Mouse (Mus musculus): ENCODE measurements around the gene Cfdp1. TPM values are rescaled to one million over a fixed set of nuclear protein-coding genes. Genes with fewer than 3 reads are reported as not detected.

The Cfdp1 gene
- polyA plus RNA-seq, 1 experiment = 94.5 TPM

DNA sequence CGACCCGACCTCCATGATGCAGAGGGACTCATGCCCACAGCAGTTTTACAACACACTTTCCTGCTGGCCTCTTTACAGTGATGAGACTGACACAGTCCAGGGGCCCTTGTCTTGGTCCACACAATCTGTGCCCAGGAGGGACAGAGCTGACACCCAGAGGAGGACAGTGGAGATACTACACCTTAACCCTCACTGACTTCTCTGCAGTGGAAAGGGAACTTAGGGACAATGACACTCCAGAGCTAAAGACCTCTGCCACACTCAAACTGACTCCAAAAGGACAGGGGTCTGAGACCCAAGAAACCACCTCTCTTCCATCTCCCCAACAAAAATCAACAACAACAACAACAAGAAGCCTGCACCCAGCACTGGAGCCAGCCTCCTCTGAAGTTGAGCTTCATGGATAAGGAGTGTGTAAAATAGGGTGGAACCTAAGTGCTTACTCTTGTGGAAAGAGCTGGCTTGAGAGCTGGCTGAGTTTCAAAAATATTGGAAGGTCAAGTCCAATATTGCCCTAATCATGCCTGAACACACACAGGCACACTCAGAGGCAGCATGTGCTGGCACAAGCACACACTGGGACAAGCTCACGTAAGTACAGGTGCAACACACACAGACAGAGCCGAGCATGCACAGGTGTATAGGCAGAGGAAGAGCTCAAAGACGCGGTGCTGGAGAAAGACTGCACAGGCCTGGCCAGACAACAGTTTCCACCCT, 119.7 kb downstream of the Cfdp1 start:
- H3K27me3 ChIP-seq (ENCODE audit: control insufficient read depth, insufficient read depth, low read length) = no peaks in the 10 kb centered on the region
- peak; percentile 15 to 21 for DNase-seq
- H3K4me1 ChIP-seq (ENCODE audit: control insufficient read depth, insufficient read depth, low read length) = peaks cover 74% of the 10 kb centered on the region
- WGBS = 13% methylated on average over 6 of the region's 6 CpGs
- no peak overlapping the region for H3K4me3 ChIP-seq (replicated peaks; ENCODE audit: insufficient read depth, low read depth, low read length)
- H3K27ac ChIP-seq (ENCODE audit: insufficient read depth, low read length) = peak overlapping the region; percentile 44; the same call in 1 of the 2 replicates
- TF ChIP-seq CTCF (IDR thresholded peaks at IDR 0.05; ENCODE audit: borderline replicate concordance, insufficient read depth, low read depth, low read length) = no peak
- TF ChIP-seq POLR2A (IDR thresholded peaks at IDR 0.05; ENCODE audit: borderline replicate concordance, insufficient read depth, low read length) = no peak

DNA sequence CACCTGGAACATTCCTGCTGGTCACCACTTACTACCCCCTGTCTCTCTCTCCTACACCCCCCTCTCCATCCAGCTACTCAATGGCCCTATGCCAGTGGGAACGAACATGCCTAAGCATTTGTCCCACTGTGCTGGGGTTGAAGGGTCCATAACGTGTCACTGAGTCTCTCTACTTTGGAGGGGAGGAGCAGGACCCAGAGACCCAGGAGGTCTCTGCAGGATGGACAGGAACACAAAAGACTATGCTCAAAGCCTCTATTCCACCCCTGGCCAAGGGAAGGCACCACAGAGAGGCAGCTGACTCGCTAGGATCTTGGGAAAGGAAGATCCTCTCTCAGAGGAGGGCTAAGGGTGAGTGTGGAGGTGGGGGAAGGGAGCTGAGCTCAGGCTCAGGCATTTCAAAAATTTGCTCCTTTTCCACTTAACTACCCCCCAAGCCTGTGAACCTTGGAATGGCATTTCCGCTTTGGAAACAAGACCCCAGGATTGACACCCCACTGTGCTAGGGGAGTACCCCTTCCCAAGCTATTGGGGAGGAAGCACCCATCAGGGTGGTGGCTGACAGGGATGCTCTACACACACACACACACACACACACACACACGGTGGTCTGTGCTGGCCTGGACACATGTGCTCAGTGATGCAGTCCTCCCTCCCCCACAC, 120.4 kb downstream of the Cfdp1 start:
- peak in 1 of 2 experiments; percentile 32 for DNase-seq
- Histone ChIP-seq H3K27me3 (ENCODE audit: control insufficient read depth, insufficient read depth, low read length) (no peaks in the 10 kb centered on the region), H3K4me1 (ENCODE audit: control insufficient read depth, insufficient read depth, low read length) (peaks cover 73% of the 10 kb centered on the region), H3K27ac (ENCODE audit: insufficient read depth, low read length) (no peak overlapping the region), H3K4me3 (replicated peaks; ENCODE audit: insufficient read depth, low read depth, low read length) (no peak overlapping the region)
- TF ChIP-seq POLR2A (IDR thresholded peaks at IDR 0.05; ENCODE audit: borderline replicate concordance, insufficient read depth, low read length) = no peak
- no peak for TF ChIP-seq CTCF (IDR thresholded peaks at IDR 0.05; ENCODE audit: borderline replicate concordance, insufficient read depth, low read depth, low read length)
- 29% methylated on average over 5 of the region's 5 CpGs for WGBS

DNA sequence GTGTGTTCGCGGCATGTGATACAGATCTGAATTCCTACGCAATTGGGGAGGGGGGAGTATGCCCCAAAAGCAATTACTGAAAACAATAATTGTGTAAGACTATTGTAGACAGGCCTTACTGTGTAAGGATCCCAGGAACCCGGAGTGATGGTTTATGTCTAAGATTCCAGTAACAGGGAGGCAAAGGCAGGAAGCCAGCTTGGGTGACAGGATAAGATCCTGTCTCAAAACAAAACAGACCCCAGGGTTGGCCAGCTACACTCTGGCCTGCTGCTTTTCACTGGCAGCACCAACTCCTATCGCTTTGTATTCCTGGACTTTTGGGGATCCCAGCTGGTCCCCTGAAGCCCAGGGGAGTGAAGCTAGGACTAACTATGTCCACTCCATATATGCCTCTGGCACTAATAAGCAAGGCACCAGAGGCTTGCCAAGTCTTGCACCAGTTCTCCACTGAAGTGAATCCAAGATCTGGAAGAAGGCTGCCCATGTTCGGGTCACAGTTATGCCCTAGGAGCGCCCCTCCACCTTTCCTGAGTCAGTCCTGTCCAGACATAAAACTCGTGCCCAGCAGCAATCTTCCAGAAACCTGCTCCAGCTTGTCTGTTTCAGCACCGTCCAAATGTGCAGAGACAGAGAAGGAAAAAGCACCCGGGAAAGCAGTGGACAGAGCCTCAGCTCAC, 121.5 kb downstream of the Cfdp1 start:
- H3K27me3 ChIP-seq (ENCODE audit: control insufficient read depth, insufficient read depth, low read length) = no peaks in the 10 kb centered on the region
- H3K27ac ChIP-seq (ENCODE audit: insufficient read depth, low read length) = peak overlapping the region; percentile 32; the same call in 1 of the 2 replicates
- TF ChIP-seq POLR2A (IDR thresholded peaks at IDR 0.05; ENCODE audit: borderline replicate concordance, insufficient read depth, low read length) (no peak), CTCF (IDR thresholded peaks at IDR 0.05; ENCODE audit: borderline replicate concordance, insufficient read depth, low read depth, low read length) (no peak)
- peak overlapping the region; percentile 69 for H3K4me3 ChIP-seq (replicated peaks; ENCODE audit: insufficient read depth, low read depth, low read length)
- WGBS = 10% methylated on average over 10 of the region's 10 CpGs
- peaks cover 83% of the 10 kb centered on the region for H3K4me1 ChIP-seq (ENCODE audit: control insufficient read depth, insufficient read depth, low read length)
- DNase-seq = no peak

DNA sequence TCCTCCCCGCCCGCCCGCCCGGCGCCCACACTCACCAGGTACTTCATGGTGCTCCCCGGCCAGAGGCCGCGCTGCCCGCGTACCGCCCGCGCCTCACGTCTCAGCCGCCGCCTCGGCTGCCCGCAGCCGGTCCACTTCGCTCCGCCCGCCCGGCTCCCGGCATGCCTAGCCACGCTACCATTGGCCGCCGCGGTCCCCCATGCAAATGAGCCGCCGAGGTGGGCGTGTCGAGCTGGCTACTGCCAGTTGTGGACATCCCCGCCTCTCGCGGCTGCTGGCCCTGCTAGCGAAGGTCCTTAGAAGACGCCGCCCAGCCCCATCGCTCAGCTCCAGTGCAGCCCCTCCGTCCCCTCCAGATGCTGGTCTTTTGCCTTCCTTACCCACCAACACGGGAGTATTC, 122.1 kb downstream of the Cfdp1 start:
- peak; percentile 93 to 95 for DNase-seq
- H3K27me3 ChIP-seq (ENCODE audit: control insufficient read depth, insufficient read depth, low read length) = no peaks in the 10 kb centered on the region
- peaks cover 83% of the 10 kb centered on the region for H3K4me1 ChIP-seq (ENCODE audit: control insufficient read depth, insufficient read depth, low read length)
- 0% methylated on average over 27 of the region's 41 CpGs for WGBS
- H3K4me3 ChIP-seq (replicated peaks; ENCODE audit: insufficient read depth, low read depth, low read length) = peak overlapping the region; percentile 70
- peak; percentile 46; the same call in 1 of the 2 replicates for TF ChIP-seq POLR2A (IDR thresholded peaks at IDR 0.05; ENCODE audit: borderline replicate concordance, insufficient read depth, low read length)
- TF ChIP-seq CTCF (IDR thresholded peaks at IDR 0.05; ENCODE audit: borderline replicate concordance, insufficient read depth, low read depth, low read length) = no peak
- peak overlapping the region; percentile 32; the same call in 1 of the 2 replicates for H3K27ac ChIP-seq (ENCODE audit: insufficient read depth, low read length)

DNA sequence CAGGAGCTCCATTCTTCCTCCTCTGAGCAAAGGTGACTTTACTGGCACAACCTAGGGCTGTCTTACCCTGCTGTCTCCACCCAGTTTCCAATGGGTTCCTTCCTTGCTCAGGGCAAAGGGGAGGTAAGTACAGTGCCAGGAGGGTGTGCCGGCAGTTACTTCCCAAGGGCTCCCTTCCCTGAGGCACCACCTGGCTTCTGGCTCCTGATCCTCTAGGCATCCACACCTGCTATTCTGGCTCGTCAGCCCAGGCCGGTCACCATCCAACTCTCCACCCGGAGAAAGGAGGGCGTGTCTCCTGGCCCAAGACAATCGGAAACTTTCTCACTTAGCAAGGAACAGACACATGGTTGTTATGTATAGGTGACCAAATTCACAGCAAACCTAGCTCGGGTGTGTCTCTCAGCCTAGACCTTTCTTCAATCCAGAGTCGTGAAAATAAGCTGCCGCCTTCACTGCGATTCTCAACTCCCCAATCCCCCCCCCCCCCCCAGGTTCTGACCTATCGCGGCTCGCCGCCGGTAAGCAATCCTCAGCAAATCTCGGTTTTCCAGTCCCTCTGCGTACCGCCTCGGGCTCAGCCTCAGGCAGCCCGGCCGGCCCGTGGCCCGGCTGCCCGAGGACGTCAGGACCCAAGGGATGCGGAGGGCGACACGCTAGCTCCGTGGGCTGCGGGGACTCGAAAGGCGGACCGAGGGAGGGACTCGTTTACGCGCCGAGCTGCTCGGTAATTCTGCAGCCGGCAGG, 122.7 kb downstream of the Cfdp1 start:
- under 1% methylated on average over 39 of the region's 39 CpGs for WGBS

DNA sequence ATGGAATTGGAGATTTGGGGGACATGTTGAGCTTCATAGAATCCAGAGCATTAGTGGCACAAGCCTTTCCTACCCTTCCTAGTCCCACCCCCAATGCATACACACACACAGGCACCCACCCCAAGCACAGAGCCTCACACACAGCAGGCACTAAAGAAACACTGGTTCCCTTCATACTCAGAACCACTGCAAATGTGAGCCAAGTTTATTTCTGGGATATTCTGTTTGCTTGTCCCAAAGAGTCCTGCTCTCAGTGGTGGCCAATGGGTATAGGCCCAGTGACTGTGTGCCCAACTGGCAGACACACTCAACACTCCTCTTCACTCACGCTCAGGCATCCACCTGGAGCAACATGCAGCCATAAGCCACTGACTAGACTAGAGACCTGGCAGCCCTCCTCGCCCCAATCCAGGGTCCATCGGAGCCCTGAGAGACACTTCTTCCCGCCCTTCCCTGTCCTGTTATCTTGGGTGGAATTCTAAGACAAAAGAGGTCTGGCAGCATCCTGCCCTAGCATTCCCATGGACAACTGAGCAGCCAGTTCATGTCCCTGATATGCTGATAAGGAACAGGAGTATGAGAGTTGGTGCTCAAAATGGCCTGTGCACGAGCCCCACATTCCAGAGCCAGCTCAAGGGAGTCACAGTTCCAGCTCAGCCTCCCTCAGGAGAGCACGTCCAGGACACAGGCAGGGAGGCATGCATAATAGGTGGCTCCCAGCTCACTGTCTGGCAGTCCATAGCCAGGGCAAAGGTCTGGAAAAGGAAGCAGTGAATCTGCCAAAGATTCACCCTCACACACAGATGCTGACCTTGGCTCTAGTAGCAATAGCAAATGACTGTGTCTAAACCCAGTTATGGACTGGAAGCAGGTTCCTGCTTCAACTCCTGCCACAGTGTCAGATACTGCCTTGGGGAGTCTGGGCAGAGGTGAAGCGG, 124.6 kb downstream of the Cfdp1 start:
- 28% methylated on average over 7 of the region's 7 CpGs for WGBS
- H3K4me3 ChIP-seq (replicated peaks; ENCODE audit: insufficient read depth, low read depth, low read length) = peak overlapping the region; percentile 5
- no peaks in the 10 kb centered on the region for H3K27me3 ChIP-seq (ENCODE audit: control insufficient read depth, insufficient read depth, low read length)
- TF ChIP-seq CTCF (IDR thresholded peaks at IDR 0.05; ENCODE audit: borderline replicate concordance, insufficient read depth, low read depth, low read length) = no peak
- TF ChIP-seq POLR2A (IDR thresholded peaks at IDR 0.05; ENCODE audit: borderline replicate concordance, insufficient read depth, low read length) = no peak
- peaks cover 71% of the 10 kb centered on the region for H3K4me1 ChIP-seq (ENCODE audit: control insufficient read depth, insufficient read depth, low read length)
- DNase-seq = peak in 1 of 2 experiments; percentile 29
- H3K27ac ChIP-seq (ENCODE audit: insufficient read depth, low read length) = peak overlapping the region; percentile 51

More for the DNA sequence above, 122.7 kb downstream of the Cfdp1 start:
- Histone ChIP-seq H3K4me3 (replicated peaks; ENCODE audit: insufficient read depth, low read depth, low read length) (peak overlapping the region; percentile 70), H3K27ac (ENCODE audit: insufficient read depth, low read length) (peak overlapping the region; percentile 37; the same call in 1 of the 2 replicates), H3K4me1 (ENCODE audit: control insufficient read depth, insufficient read depth, low read length) (peaks cover 83% of the 10 kb centered on the region), H3K27me3 (ENCODE audit: control insufficient read depth, insufficient read depth, low read length) (no peaks in the 10 kb centered on the region)
- no peak for TF ChIP-seq POLR2A (IDR thresholded peaks at IDR 0.05; ENCODE audit: borderline replicate concordance, insufficient read depth, low read length)
- TF ChIP-seq CTCF (IDR thresholded peaks at IDR 0.05; ENCODE audit: borderline replicate concordance, insufficient read depth, low read depth, low read length) = no peak
- DNase-seq = peak; percentile 59 to 72
